Mouse (Mus musculus): Measurements from ENCODE around the gene Smap2. TPM values are rescaled to one million over a fixed set of nuclear protein-coding genes. Genes with fewer than 3 reads are reported as not detected.
"Not testable (repeated sequence)": the region's sequence is repeated elsewhere in the genome, so short reads cannot be mapped to it uniquely, and the experiment has no call there.

Gene Smap2
- 100 to 1,000 TPM; 179 to 188 (median 183) TPM for total RNA-seq (2022)

GRCm38 (mm10) chr4:121016928-121017657 is at the start of gene Smap2:
TSS of gene Smap2 (minus strand) at chr4:121017247.
- DNase-seq (ENCODE audit: low spot score in 2 of 2), result peak; percentile 94 to 98

GRCm38 (mm10) chr4:121065336-121065735 is 48.3 kb upstream of the Smap2 start:
- DNase-seq (ENCODE audit: low spot score in 2 of 2), result no peak

GRCm38 (mm10) chr4:121059218-121059617 is 42.2 kb upstream of the Smap2 start:
- not testable (repeated sequence) for DNase-seq (ENCODE audit: low spot score in 2 of 2)

- DNase-seq (ENCODE audit: low spot score in 2 of 2), result no peak
These were observed 40.0 kb upstream of the Smap2 start for GRCm38 (mm10) chr4:121057032-121057431.

GRCm38 (mm10) chr4:121056342-121056741 is 39.3 kb upstream of the Smap2 start:
- DNase-seq (ENCODE audit: low spot score in 2 of 2), result peak in 1 of 2 experiments; percentile 30

- DNase-seq (ENCODE audit: low spot score in 2 of 2), result peak in 1 of 2 experiments; percentile 62
These were observed 35.6 kb upstream of the Smap2 start for GRCm38 (mm10) chr4:121052454-121053323.

GRCm38 (mm10) chr4:121051863-121052262 is 34.8 kb upstream of the Smap2 start:
- no peak for DNase-seq (ENCODE audit: low spot score in 2 of 2)

GRCm38 (mm10) chr4:121042946-121043345 is 25.9 kb upstream of the Smap2 start:
- DNase-seq (ENCODE audit: low spot score in 2 of 2), result no peak

GRCm38 (mm10) chr4:121042472-121042871 is 25.4 kb upstream of the Smap2 start:
- DNase-seq (ENCODE audit: low spot score in 2 of 2), result no peak

- peak; percentile 55 to 57 for DNase-seq (ENCODE audit: low spot score in 2 of 2)
These were observed 24.0 kb upstream of the Smap2 start for GRCm38 (mm10) chr4:121040897-121041671.

GRCm38 (mm10) chr4:121040323-121040722 is 23.3 kb upstream of the Smap2 start:
- DNase-seq (ENCODE audit: low spot score in 2 of 2), result no peak

- DNase-seq (ENCODE audit: low spot score in 2 of 2), result no peak
These were observed 22.5 kb upstream of the Smap2 start, which contains the start of gene Col9a2 for GRCm38 (mm10) chr4:121039331-121040115. TSS of gene Col9a2 (plus strand) at chr4:121039385.

GRCm38 (mm10) chr4:121033006-121033405 is 16.0 kb upstream of the Smap2 start:
- DNase-seq (ENCODE audit: low spot score in 2 of 2), result no peak

GRCm38 (mm10) chr4:121031440-121031839 is 14.4 kb upstream of the Smap2 start:
- no peak for DNase-seq (ENCODE audit: low spot score in 2 of 2)

- no peak for DNase-seq (ENCODE audit: low spot score in 2 of 2)
These were observed 12.6 kb upstream of the Smap2 start for GRCm38 (mm10) chr4:121029632-121030031.

- DNase-seq (ENCODE audit: low spot score in 2 of 2), result no peak
These were observed 11.8 kb upstream of the Smap2 start for GRCm38 (mm10) chr4:121028659-121029392.

- no peak for DNase-seq (ENCODE audit: low spot score in 2 of 2)
These were observed 11.1 kb upstream of the Smap2 start for GRCm38 (mm10) chr4:121028146-121028545.

GRCm38 (mm10) chr4:121025681-121026080 is 8.6 kb upstream of the Smap2 start:
- no peak for DNase-seq (ENCODE audit: low spot score in 2 of 2)

GRCm38 (mm10) chr4:121023941-121024340 is 6.9 kb upstream of the Smap2 start:
- DNase-seq (ENCODE audit: low spot score in 2 of 2), result no peak

GRCm38 (mm10) chr4:121023464-121023863 is 6.4 kb upstream of the Smap2 start:
- DNase-seq (ENCODE audit: low spot score in 2 of 2), result no peak

Measured in left cerebral cortex, adult 8-10 months (tissue).